Mouse (Mus musculus) MEL (cell line): ENCODE data around the gene Nkain2. TPM values are rescaled to one million over a fixed set of nuclear protein-coding genes. Genes with fewer than 3 reads are reported as not detected.

ENCODE experiments used
- DNase-seq: peaks from one replicate; pipeline ENCODE4 v3.0.0; 2011; ENCODE audit warnings: low read depth, low spot score
- H3K27ac ChIP-seq: 2 replicates; pipeline ENCODE4 v1.5.1; 2012; ENCODE audit warnings: low read depth, mild to moderate bottlenecking, control low read depth, low read length, moderate library complexity; ENCODE audit not compliant: control insufficient read depth
- H3K27me3 ChIP-seq, 2 experiments: fragments of 150-350 bp in 1 of 2; sonication (generic) in 1 of 2; 2 replicates each; pipeline ENCODE4 v1.6.1; 2012; ENCODE audit warnings: low read length in 2 of 2, mild to moderate bottlenecking in 2 of 2, improper control_type of control experiment in 1 of 2, moderate library complexity in 1 of 2; ENCODE audit not compliant: insufficient read depth in 2 of 2, control insufficient read depth in 1 of 2
- H3K36me3 ChIP-seq, 2 experiments: 2 replicates each; pipeline ENCODE4 v1.6.1; 2012 to 2014; ENCODE audit warnings: low read length in 2 of 2, improper control_type of control experiment in 1 of 2, inconsistent platforms in 1 of 2, mild to moderate bottlenecking in 1 of 2; ENCODE audit not compliant: insufficient read depth in 2 of 2, control insufficient read depth in 1 of 2
- H3K4me1 ChIP-seq, 2 experiments: fragments of 150-350 bp in 1 of 2; sonication (generic) in 1 of 2; 2 replicates each; pipeline ENCODE4 v1.6.1; 2012; ENCODE audit warnings: low read length in 2 of 2, improper control_type of control experiment in 1 of 2, mild to moderate bottlenecking in 1 of 2; ENCODE audit not compliant: insufficient read depth in 2 of 2, control insufficient read depth in 1 of 2
- H3K4me3 ChIP-seq, 2 experiments: fragments of 150-350 bp in 1 of 2; sonication (generic) in 1 of 2; 2 replicates each; pipeline ENCODE4 v1.5.1; 2012; ENCODE audit warnings: low read depth in 2 of 2, low read length in 2 of 2, mild to moderate bottlenecking in 2 of 2, moderate library complexity in 2 of 2, control low read depth in 1 of 2, improper control_type of control experiment in 1 of 2; ENCODE audit not compliant: control insufficient read depth in 1 of 2, insufficient read depth in 1 of 2
- H3K79me2 ChIP-seq: 2 replicates; pipeline ENCODE4 v1.6.1; 2012; ENCODE audit warnings: mild to moderate bottlenecking, low read length, moderate library complexity; ENCODE audit not compliant: control insufficient read depth, poor library complexity, insufficient read depth
- H3K9ac ChIP-seq: 2 replicates; pipeline ENCODE4 v1.6.1; 2012; ENCODE audit warnings: low read depth, mild to moderate bottlenecking, control low read depth, low read length, moderate library complexity; ENCODE audit not compliant: control insufficient read depth, poor library complexity, severe bottlenecking
- H3K9me3 ChIP-seq: fragments of 150-350 bp; sonication (generic); replicated peaks from 2 replicates; pipeline ENCODE4 v1.6.1; 2012; ENCODE audit warnings: mild to moderate bottlenecking, low read length, improper control_type of control experiment, moderate library complexity; ENCODE audit not compliant: insufficient read depth
- E2F4 ChIP-seq: IDR thresholded peaks from 2 replicates; pipeline ENCODE4 v1.6.1; 2011; ENCODE audit warnings: low read depth, low read length, improper control_type of control experiment, borderline replicate concordance
- EP300 ChIP-seq, 2 experiments: IDR thresholded peaks; 2 replicates each; pipeline ENCODE4 v1.6.1; 2011; ENCODE audit warnings: improper control_type of control experiment in 2 of 2, low read length in 2 of 2, low read depth in 1 of 2, mild to moderate bottlenecking in 1 of 2
- GABPA ChIP-seq: IDR thresholded peaks from 2 replicates; pipeline ENCODE4 v1.6.1; 2012; ENCODE audit warnings: low read depth, mild to moderate bottlenecking, inconsistent platforms, low read length, improper control_type of control experiment, moderate library complexity
- GATA1 ChIP-seq: IDR thresholded peaks from 2 replicates; pipeline ENCODE4 v1.6.1; 2011; ENCODE audit warnings: low read depth, low read length, improper control_type of control experiment
- JUND ChIP-seq: IDR thresholded peaks from 2 replicates; pipeline ENCODE4 v1.6.1; 2011; ENCODE audit warnings: low read depth, mild to moderate bottlenecking, improper control_type of control experiment, low read length
- MAX ChIP-seq: IDR thresholded peaks from 2 replicates; pipeline ENCODE4 v1.6.1; 2011; ENCODE audit warnings: low read length, improper control_type of control experiment
- MEF2A ChIP-seq: IDR thresholded peaks from 2 replicates; pipeline ENCODE4 v1.6.1; 2014; ENCODE audit warnings: low read depth, mild to moderate bottlenecking, inconsistent platforms, low read length, improper control_type of control experiment; ENCODE audit not compliant: poor library complexity, insufficient replicate concordance, severe bottlenecking; ENCODE audit errors: extremely low read depth
- MYB ChIP-seq: IDR thresholded peaks from 2 replicates; pipeline ENCODE4 v1.6.1; 2011; ENCODE audit warnings: mild to moderate bottlenecking, low read depth, low read length, improper control_type of control experiment
- MYC ChIP-seq: IDR thresholded peaks from 2 replicates; pipeline ENCODE4 v1.6.1; 2011; ENCODE audit warnings: low read depth, mild to moderate bottlenecking, low read length, improper control_type of control experiment, moderate library complexity
- POLR2A ChIP-seq, 2 experiments: IDR thresholded peaks; 2 replicates each; pipeline ENCODE4 v1.6.1; 2011 to 2012; ENCODE audit warnings: low read length in 2 of 2, mild to moderate bottlenecking in 2 of 2, control low read depth in 1 of 2, improper control_type of control experiment in 1 of 2, low read depth in 1 of 2, moderate library complexity in 1 of 2; ENCODE audit not compliant: control insufficient read depth in 1 of 2, insufficient read depth in 1 of 2, poor library complexity in 1 of 2
- POLR2AphosphoS2 ChIP-seq: IDR thresholded peaks from 2 replicates; pipeline ENCODE4 v1.6.1; 2011; ENCODE audit warnings: low read length, improper control_type of control experiment
- RAD21 ChIP-seq: IDR thresholded peaks from 2 replicates; pipeline ENCODE4 v1.6.1; 2011; ENCODE audit warnings: mild to moderate bottlenecking, low read depth, low read length, improper control_type of control experiment
- RCOR1 ChIP-seq: IDR thresholded peaks from 2 replicates; pipeline ENCODE4 v1.6.1; 2012; ENCODE audit warnings: low read depth, mild to moderate bottlenecking, inconsistent platforms, low read length, improper control_type of control experiment
- SIN3A ChIP-seq: IDR thresholded peaks from 2 replicates; pipeline ENCODE4 v1.6.1; 2012; ENCODE audit warnings: low read length, improper control_type of control experiment, inconsistent platforms
- SMC3 ChIP-seq: IDR thresholded peaks from 2 replicates; pipeline ENCODE4 v1.6.1; 2011; ENCODE audit warnings: low read depth, low read length, improper control_type of control experiment
- TAL1 ChIP-seq: IDR thresholded peaks from 2 replicates; pipeline ENCODE4 v1.6.1; 2012; ENCODE audit warnings: mild to moderate bottlenecking, inconsistent platforms, low read length, moderate library complexity, mixed read lengths
- TCF12 ChIP-seq: IDR thresholded peaks from 2 replicates; pipeline ENCODE4 v1.6.1; 2014; ENCODE audit warnings: low read depth, mild to moderate bottlenecking, inconsistent platforms, low read length, improper control_type of control experiment, moderate library complexity
- ZKSCAN1 ChIP-seq: IDR thresholded peaks from 2 replicates; pipeline ENCODE4 v1.6.1; 2012; ENCODE audit warnings: low read depth, mild to moderate bottlenecking, inconsistent platforms, low read length, improper control_type of control experiment, moderate library complexity
- ZMIZ1 ChIP-seq: IDR thresholded peaks from 2 replicates; pipeline ENCODE4 v1.6.1; 2012; ENCODE audit warnings: low read depth, mild to moderate bottlenecking, inconsistent platforms, low read length, improper control_type of control experiment, moderate library complexity
- polyA plus RNA-seq, 2 experiments: library from polyadenylated mRNA; stranded (reverse) in 1 of 2; unstranded in 1 of 2; fragments of >175 nt in 1 of 2; fragments of >200 nt in 1 of 2; gene quantifications; 2 replicates each; pipeline versions ENCODE4 v1.2.1 to v1.2.4; 2012; ENCODE audit warnings: low replicate concordance in 2 of 2, low read depth in 1 of 2; ENCODE audit not compliant: insufficient read length in 2 of 2, insufficient read depth in 1 of 2, missing spikeins in 1 of 2
- total RNA-seq: library from RNA; depleted of rRNA; stranded (reverse); fragments of 300-350 nt; gene quantifications from 2 replicates; pipeline ENCODE4 v1.2.3, GENCODE M21; 2012

The Nkain2 gene
- total and polyA plus RNA-seq, 3 experiments, result not detected

DNA sequence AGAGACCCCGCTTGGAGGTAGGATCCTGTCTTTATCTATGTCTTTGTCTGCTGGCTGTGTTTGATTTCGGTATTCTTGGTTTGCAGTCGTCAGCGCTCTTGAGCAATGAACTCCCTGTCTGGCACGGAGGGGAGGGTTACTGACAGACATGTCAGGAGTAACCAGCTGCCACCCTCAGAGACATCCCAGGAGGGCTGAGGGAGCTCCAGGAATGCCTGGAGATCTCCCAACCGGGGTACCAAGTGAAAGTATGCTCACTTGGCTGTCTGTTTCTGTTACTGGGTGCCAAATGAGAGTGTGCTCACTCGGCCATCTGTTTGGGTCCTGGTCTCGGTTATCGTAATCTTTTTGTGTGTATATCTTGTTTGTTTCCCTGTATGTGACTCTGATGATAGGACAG is 577.5 kb downstream of the Nkain2 start:
- no peaks in the 10 kb centered on the region for H3K27me3 ChIP-seq
- H3K9me3 ChIP-seq, result no peaks in the 10 kb centered on the region
- TF ChIP-seq MAX (no peak), MYC (no peak), ZMIZ1 (no peak), TCF12 (no peak), GABPA (no peak), GATA1 (no peak), RCOR1 (no peak), TAL1 (no peak), EP300 (IDR thresholded peaks at IDR 0.05; ENCODE audit: low read depth in 1 of 2, low read length in 2 of 2) (no peak), RAD21 (no peak), POLR2AphosphoS2 (no peak), MEF2A (no peak), MYB (no peak), SMC3 (no peak), SIN3A (no peak), ZKSCAN1 (no peak), E2F4 (no peak), POLR2A (IDR thresholded peaks at IDR 0.05; ENCODE audit: control insufficient read depth in 1 of 2, insufficient read depth in 1 of 2, low read depth in 1 of 2, low read length in 2 of 2, poor library complexity in 1 of 2) (no peak)
- H3K4me3 ChIP-seq, result no peak overlapping the region
- DNase-seq, result no peak
- no peaks in the 10 kb centered on the region for H3K4me1 ChIP-seq
- no peaks in the 10 kb centered on the region for H3K36me3 ChIP-seq
- H3K9ac ChIP-seq, result no peak overlapping the region
- no peaks in the 10 kb centered on the region for H3K79me2 ChIP-seq
- no peak overlapping the region for H3K27ac ChIP-seq

DNA sequence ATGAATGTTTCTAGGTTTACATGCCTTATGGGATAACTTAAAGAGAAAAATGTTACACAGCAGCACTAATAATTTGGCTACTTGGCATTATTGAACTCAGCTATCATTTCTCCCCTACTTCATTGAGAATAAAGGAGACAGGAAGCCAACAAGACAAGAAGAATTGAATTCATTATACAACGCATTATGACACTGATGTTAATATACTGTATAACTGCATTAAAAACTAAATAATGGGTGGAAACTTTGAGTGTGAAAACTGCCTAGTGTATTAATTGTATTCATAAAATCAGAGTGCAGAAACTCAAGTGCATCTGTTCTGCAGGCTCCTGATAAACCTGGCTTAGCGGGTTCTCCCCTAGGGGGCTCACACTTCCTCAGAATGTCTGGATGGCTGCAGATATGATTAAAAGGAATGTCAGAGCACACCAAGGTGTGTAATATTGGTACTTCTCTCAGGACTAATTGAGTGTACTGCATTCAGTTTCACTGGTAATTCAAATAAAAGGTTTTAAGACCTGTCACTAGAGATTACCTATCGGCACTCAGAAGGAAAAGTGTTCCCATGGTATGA is 589.2 kb downstream of the Nkain2 start:
- no peak overlapping the region for H3K27ac ChIP-seq

More for the DNA sequence above, 589.2 kb downstream of the Nkain2 start:
- H3K36me3 ChIP-seq, result no peaks in the 10 kb centered on the region
- no peak overlapping the region for H3K9ac ChIP-seq
- DNase-seq, result no peak
- H3K4me3 ChIP-seq, result no peak overlapping the region
- H3K27me3 ChIP-seq, result no peaks in the 10 kb centered on the region
- H3K9me3 ChIP-seq, result no peaks in the 10 kb centered on the region
- TF ChIP-seq JUND (no peak), ZKSCAN1 (no peak), ZMIZ1 (no peak)
- no peaks in the 10 kb centered on the region for H3K79me2 ChIP-seq
- H3K4me1 ChIP-seq, result no peaks in the 10 kb centered on the region
